Mouse (Mus musculus): Measurements from ENCODE around the gene Tec.

Gene Tec

DNA sequence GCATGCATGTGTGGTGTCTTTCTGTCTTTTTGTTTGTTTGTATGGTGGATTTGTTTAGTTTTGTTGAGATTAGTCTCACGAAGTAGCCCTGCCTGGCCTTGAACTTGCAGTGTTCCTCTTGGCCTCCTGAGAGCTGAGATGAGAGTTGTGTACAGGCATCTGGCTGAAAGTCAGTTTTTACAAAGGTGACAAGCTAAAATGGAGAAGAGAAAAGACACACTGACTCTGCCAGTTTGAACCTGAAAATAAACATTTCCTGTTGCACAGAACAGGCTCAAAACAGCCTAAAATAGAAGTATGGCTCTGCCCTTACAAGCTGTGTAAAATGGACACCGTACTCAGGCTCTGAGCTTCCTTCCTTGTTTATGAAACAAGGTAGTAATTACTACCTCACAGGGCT, 14.9 kb downstream of the Tec start:
- no peak for DNase-seq (ENCODE audit: low spot score in 2 of 2)

- DNase-seq (ENCODE audit: low spot score in 2 of 2): no peak
Measured at GRCm38 (mm10) chr5:72852301-72852995, 15.8 kb downstream of the Tec start.

GRCm38 (mm10) chr5:72851674-72852098, 16.6 kb downstream of the Tec start:
- DNase-seq (ENCODE audit: low spot score in 2 of 2): no peak

DNA sequence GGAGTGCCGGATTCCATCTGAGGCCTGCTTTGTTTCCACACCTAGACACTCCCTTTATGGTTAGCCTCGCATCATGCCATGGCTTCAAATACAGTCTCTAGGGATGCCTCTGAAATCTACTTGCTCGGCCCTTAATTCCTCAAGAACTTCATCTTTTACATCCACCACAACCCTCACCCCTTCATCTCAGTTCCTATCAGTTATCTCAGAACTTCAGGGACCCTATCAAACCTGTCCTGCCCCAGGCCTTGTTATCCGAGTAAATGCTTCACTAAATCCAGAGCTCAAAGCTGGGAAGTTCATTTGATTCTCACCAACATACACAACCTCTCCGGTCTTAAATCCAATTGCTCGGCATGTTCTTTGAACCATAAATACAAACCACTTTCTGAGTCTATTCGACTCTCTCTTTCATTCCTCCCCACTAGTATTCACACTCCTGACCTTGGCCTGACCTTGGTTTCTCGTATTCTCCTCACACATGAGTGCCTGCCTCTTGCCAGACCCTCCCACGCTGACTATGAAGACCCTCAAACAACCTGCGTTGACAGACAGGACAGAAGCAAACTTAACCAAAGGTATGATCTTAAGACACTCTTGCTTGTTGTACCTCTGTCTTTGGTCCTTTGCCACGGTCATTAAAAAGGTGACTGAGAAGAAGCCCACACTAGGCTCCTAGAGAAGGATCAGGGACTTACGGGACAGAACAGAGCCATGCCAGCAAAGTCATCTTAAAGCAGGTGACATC, 17.2 kb downstream of the Tec start:
- DNase-seq (ENCODE audit: low spot score in 2 of 2): no peak

DNA sequence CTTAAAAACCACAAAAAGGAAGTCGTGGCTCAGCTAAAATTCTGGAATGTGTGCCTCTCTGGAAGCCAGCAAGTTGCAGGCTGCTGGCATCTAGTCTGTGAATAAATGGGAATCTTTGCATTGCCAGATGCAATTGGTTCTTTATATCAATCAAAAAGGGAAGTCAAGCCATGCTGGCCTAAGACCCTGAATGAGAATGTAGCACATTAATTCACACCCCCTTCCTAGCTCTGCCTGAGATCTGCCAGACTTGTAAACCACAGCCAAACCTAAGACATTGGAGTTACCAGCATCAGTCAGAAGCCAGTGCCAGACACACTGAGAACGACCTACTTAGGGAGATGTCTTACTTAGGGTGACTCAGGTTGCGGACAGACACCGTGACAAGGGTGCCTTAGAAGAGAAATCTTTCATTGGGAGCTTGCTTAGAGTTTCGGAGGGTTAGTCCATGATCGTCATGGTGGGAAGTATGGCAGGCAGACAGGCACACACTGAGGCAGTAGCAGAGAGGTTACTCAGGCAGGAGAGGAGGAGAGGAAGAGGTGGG, 19.3 kb downstream of the Tec start:
- DNase-seq (ENCODE audit: low spot score in 2 of 2): no peak

DNA sequence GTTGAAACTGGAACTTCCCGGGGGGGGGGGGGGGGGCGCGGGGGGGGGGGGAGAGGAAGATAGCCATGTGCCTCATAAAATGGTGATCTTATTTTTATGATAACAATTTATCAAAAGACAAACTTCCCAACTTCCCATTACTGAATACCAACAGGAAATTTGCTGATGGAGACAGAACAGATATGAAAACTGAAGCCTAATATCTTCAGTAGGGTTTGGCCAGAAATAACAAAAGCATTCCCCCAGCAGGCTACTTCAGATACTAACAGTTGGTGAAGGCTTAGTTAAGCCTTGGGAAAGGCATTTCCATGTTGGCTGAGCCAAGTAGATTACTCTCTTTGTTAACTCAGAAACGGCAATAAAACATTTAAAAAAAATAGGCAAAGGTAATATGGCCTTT, 21.6 kb downstream of the Tec start:
- DNase-seq (ENCODE audit: low spot score in 2 of 2): no peak

DNA sequence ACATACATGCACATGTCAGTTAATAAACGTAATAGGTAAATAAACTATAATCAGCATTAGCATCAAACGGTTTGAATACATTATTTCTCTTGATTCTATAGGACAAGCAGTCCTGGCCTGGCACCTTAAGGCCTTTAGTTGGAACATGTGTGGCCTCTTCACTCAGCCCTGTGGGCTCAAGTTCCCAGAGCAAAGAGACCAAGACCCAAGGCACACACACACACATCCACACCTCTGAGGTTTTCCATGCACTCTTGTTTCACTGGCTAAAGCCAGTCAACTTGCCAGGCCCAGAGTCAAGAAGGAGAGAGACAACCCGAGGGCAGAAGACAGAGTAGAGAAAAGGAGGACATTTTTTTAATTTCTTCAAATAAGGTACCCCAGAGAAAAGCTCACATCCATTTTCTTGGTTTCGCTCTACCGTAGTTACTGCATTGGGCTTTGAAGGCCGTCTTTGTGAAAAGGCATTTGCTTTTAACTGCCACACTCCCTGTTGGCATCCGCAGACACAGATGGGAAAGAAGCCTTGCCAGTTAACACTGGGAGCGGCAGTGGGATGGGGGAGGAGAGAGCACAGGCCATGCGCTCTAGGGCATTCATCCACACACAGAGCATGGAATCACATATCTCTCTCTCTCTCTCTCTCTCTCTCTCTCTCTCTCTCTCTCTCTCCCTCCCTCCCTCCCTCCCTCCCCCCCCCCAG, 22.2 kb downstream of the Tec start:
- peak in 1 of 2 experiments; percentile 24 for DNase-seq (ENCODE audit: low spot score in 2 of 2)

DNA sequence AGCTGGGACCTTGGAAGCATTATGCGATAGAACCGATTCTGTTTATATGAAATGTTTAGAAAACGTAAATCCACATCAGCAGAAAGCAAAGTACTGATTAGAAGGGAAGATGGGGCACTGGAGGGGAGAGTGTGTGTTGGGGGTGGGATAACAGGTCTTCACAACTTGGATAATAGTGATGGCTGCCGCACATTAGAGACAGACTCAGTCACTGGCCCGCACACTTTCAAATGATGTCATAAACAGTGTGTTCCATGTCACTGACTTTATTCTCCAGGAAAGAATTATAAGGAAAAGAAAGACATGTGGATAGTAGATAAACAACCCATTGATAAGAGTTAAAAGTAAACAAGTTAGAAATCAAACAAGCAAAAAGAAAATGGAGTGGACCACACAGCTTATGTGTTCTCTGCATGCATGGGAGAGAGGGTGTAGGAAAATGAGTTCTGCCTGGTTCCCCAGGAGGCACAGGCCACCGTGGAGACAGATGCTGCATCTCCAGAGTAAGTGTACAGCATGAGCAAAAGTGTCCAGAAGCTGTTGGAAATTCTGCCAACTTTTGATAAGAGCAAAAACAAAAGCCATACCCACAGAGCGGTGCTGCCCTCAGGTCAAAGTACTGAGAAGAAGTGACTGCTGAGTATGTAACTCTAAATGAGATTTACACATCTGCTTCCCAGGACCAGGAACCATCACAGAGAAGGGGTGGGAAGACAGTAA, 23.3 kb downstream of the Tec start:
- no peak for DNase-seq (ENCODE audit: low spot score in 2 of 2)

DNA sequence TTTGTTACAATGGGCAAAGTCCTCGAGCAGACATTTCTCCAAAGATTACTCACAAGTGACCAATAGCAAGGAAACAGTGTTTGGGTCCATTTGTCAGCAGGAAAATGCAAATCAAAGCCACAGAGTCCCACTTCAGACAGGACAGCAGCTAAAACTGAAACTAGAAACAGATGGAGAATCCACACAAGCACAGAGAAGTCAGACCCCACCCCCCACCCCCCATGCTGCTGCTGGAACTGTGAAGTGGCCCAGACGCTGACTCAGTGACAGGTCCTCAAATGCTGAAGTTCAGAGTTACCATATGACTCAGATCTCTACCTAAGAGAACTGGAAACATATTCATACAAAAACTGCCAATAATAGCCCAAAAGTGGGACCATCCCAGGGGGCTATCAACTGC, 24.0 kb downstream of the Tec start:
- no peak for DNase-seq (ENCODE audit: low spot score in 2 of 2)

- no peak for DNase-seq (ENCODE audit: low spot score in 2 of 2)
Measured at GRCm38 (mm10) chr5:72839655-72840054, 28.6 kb downstream of the Tec start.

GRCm38 (mm10) chr5:72838976-72839375, 29.3 kb downstream of the Tec start:
- DNase-seq (ENCODE audit: low spot score in 2 of 2): no peak

- no peak for DNase-seq (ENCODE audit: low spot score in 2 of 2)
Measured at GRCm38 (mm10) chr5:72835656-72836055, 32.6 kb downstream of the Tec start.

- no peak for DNase-seq (ENCODE audit: low spot score in 2 of 2)
Measured at GRCm38 (mm10) chr5:72832904-72833765, 35.1 kb downstream of the Tec start.

GRCm38 (mm10) chr5:72832191-72832590, 36.1 kb downstream of the Tec start:
- DNase-seq (ENCODE audit: low spot score in 2 of 2): no peak

DNA sequence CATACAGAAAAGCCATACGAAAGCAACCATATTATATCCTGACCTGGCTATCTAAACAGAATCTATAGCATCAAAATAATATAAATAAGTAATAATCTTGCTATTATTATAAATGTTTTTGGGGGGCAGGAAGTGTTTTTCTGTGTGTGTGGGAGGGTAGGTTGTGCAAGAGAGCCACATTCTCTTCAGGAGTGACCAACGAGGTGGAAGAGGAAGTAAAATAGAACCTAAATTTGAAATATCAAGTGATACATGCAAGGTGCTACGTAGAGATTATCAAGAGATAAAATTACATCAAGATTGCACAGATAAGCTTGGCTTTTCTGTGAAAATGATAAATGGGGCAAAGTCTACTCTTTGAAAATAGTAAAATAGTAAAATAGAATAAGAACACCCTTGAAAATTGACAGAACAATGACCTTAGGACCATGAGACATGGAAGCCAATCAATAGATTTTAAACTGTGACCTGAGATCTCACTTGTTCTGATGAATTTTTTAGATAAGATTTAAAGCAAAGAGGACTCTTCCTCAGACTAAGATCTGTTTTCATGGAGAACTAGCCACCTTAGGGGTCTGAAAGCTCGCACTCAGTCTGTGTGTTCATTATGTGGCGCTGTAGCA, 37.2 kb downstream of the Tec start:
- no peak for DNase-seq (ENCODE audit: low spot score in 2 of 2)

GRCm38 (mm10) chr5:72829506-72830067, 38.7 kb downstream of the Tec start:
- no peak for DNase-seq (ENCODE audit: low spot score in 2 of 2)

DNA sequence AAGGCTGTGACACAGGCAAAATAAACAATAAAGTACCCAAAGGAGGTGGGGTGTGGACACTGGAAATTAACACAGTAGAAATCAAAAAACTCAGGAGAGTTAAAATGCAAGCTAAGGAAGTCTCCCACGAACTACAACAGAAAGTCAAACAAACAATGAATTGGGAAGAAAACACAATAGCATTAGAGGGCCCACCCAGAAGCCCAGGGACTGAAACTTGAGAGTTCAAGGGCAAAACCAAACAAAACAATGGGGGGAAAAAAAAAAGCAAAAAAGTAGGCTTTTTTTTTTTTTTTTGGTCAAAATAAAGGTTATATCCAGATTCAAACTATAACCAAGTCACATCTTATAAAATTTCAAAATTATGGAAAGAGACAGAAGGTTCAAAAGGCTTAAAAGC, 39.9 kb downstream of the Tec start:
- no peak for DNase-seq (ENCODE audit: low spot score in 2 of 2)

DNA sequence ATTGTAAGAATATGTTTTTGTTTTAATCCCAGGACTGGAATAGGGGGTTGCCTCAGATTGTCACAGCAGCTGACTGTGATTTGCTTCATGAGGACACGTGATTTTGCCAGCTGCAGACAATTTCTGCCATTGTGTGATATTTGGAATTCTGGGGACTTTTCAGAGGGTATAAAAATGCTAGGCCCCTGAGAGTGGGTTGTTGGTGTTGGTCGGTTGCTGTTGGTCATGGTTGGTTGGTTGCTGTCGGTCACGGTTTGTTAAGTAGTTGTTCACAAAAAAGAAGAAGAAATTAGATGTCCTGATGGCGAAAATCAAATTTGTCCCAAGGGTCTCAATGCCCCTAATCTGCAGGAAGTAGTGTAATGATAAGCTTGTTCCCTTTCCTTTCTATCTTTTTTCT, 40.8 kb downstream of the Tec start:
- DNase-seq (ENCODE audit: low spot score in 2 of 2): no peak

- no peak for DNase-seq (ENCODE audit: low spot score in 2 of 2)
Measured at GRCm38 (mm10) chr5:72826445-72826844, 41.8 kb downstream of the Tec start.

DNA sequence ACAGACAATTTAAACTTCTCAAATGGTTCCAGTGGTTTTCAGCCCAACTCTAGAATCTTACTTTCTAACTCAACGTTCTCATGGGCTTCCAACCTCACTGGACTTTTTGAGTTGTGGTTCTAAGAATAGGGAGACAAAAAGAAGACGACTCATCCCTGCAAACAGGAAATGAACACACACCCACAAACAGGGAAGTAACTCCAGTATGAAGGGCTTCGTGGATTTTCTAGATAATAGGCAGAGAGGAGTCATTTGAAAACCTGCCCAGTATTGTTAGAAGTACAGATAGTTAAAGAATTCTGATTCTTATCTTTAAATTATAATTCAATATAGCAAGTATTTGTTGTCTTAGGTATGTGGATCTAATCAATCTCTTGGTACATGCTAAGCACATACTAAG, 47.6 kb downstream of the Tec start:
- DNase-seq (ENCODE audit: low spot score in 2 of 2): no peak

All from frontal cortex, postnatal 36 days (tissue).